Mouse (Mus musculus) embryonic facial prominence, embryonic 13.5 days (tissue): ENCODE results near the gene Tmcc3. TPM values are rescaled to one million over a fixed set of nuclear protein-coding genes. Genes with fewer than 3 reads are reported as not detected.
A peak's percentile ranks its signal among the peaks of the same experiment; 100 is the strongest.

ENCODE experiments used
- ATAC-seq: fragments of 200-750 bp; cut with Nextera tagmentation; 2 replicates; pipeline ENCODE4 v1.8.0; 2017; ENCODE audit warnings: low read depth; ENCODE audit not compliant: insufficient number of reproducible peaks, insufficient read depth, low FRiP score, low TSS enrichment
- H3K27ac ChIP-seq: fragments of 300-500 bp; sonication (generic); 2 replicates; pipeline ENCODE4 v1.5.1; 2015; ENCODE audit warnings: moderate library complexity, mild to moderate bottlenecking, inconsistent platforms
- H3K27me3 ChIP-seq: fragments of 300-500 bp; sonication (generic); 2 replicates; pipeline ENCODE4 v1.6.1; 2015; ENCODE audit warnings: mild to moderate bottlenecking, inconsistent platforms
- H3K36me3 ChIP-seq: fragments of 300-500 bp; sonication (generic); 2 replicates; pipeline ENCODE4 v1.6.1; 2015; ENCODE audit warnings: mild to moderate bottlenecking, inconsistent platforms
- H3K4me1 ChIP-seq: fragments of 300-500 bp; sonication (generic); 2 replicates; pipeline ENCODE4 v1.6.1; 2015; ENCODE audit warnings: inconsistent platforms
- H3K4me2 ChIP-seq: fragments of 300-500 bp; sonication (generic); 2 replicates; pipeline ENCODE4 v1.6.1; 2015; ENCODE audit warnings: moderate library complexity, mild to moderate bottlenecking, inconsistent platforms
- H3K4me3 ChIP-seq: fragments of 300-500 bp; sonication (generic); 2 replicates; pipeline ENCODE4 v1.5.1; 2015; ENCODE audit warnings: mild to moderate bottlenecking, inconsistent platforms
- H3K9ac ChIP-seq: fragments of 300-500 bp; sonication (generic); 2 replicates; pipeline ENCODE4 v1.6.1; 2015; ENCODE audit warnings: mild to moderate bottlenecking, inconsistent platforms
- H3K9me3 ChIP-seq: fragments of 300-500 bp; sonication (generic); 2 replicates; pipeline ENCODE4 v1.6.1; 2016; ENCODE audit warnings: inconsistent platforms
- whole genome bisulfite sequencing: fragments of 180-500 bp; shearing (Covaris S2); methylation state at CpG from one replicate; pipeline ENCODE4 v1.1.7; 2015; ENCODE audit warnings: mixed read lengths; 5-methylcytosine and 5-hydroxymethylcytosine counted together
- polyA plus RNA-seq: library from polyadenylated mRNA; unstranded; fragments of >200 nt; fragmentation: Nextera tagmentation; extraction: Ambion mirVana; gene quantifications from 2 replicates; pipeline ENCODE4 v1.2.1, GENCODE M21; 2015

Tmcc3 gene
- polyA plus RNA-seq, 1 experiment from 2014 or later = 5.9 TPM

DNA sequence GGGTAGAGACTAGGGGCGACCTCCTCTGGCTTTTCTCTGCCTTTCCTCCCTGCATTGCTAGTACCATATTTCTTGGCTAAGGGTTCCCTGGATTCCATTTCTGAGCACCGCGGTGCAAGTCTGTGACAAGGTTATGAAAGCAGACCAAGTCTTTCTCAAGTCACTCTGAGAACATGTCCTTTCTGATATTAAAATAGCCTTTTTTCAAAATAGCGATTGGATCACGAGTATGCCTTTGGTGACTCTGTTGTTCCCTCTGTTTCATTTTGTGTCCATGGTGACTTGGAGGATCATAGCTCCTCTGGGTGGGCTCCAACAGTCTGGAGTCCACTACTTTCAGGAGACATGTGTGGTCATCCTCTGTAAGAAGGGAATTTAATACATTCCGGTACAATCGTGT, 95.1 kb downstream of the Tmcc3 start:
- peaks cover 10% of the 10 kb centered on the region; the same call in 1 of the 2 replicates for H3K27me3 ChIP-seq
- peaks cover 6% of the 10 kb centered on the region; the same call in 1 of the 2 replicates for H3K4me1 ChIP-seq
- WGBS = 89% methylated on average over 7 of the region's 7 CpGs
- H3K9ac ChIP-seq = no peak overlapping the region
- no peaks in the 10 kb centered on the region for H3K9me3 ChIP-seq
- H3K36me3 ChIP-seq = no peaks in the 10 kb centered on the region
- H3K4me2 ChIP-seq = no peak overlapping the region
- no peak overlapping the region for H3K27ac ChIP-seq
- ATAC-seq = no peak
- H3K4me3 ChIP-seq = no peak overlapping the region

DNA sequence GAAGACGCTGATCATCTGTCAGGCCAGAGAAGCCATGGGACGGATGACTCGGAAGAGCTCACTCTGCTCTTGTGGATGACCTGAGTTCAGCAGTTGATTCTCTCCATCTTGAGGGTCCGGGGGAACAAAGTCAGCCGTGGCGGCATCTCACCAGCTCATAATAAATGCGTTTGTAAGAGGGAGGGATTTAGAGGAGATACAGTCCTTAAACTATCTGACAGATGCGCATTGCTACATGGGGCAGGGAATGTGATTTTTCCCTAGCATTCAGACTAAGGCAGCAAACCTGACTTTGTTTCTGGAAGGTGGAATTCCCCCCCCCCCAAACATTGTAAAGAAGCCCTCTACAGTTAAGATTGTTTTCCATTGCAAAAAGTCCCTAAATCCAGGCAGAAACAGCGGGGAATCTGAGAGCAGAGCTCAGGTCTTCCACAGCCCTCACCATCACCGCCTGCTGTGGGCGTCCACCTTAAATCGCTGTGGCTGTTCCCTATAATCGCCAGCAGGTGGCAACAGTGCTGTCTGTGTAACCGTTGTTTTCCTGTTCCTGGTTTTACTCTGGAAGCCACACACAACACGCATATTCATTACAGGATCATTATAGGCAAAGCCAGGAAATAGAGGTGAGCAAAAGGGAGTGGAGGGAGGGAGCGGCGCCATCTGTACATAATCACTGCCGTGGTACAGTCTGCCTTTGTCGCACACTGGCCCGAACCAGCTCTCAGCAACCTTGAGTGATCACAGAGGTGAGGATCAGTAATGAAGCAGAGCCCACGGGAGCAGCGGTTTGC, 96.8 kb downstream of the Tmcc3 start:
- Histone ChIP-seq H3K27ac (no peak overlapping the region), H3K9ac (0 out of 2 replicates have a peak overlapping the region, but pooled peaks have one; percentile 51), H3K4me1 (peaks cover 7% of the 10 kb centered on the region), H3K4me3 (peak overlapping the region; percentile 27), H3K4me2 (peak overlapping the region; percentile 55), H3K9me3 (no peaks in the 10 kb centered on the region), H3K36me3 (no peaks in the 10 kb centered on the region), H3K27me3 (peaks cover 10% of the 10 kb centered on the region; the same call in 1 of the 2 replicates)
- no peak for ATAC-seq
- WGBS = 25% methylated on average over 22 of the region's 22 CpGs

DNA sequence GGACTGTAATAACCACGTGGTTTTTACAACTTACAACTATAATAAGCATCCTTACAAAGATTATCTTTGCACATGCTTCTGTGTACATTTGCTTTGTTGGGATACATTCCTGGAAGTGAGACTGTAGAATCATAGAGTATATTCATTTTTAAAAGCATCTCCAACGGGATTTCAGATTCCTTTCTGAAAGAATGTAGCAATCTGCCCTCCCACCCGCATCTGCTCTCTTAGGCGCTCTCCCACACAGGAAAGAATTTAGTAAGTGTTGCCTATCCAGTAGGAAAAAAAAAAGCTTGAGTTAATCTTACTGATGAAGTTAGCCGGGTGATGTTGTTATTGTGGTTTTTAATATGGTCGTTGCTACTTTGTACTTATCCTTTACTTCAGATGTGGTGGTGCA, 97.9 kb downstream of the Tmcc3 start:
- no peak overlapping the region for H3K9ac ChIP-seq
- H3K27ac ChIP-seq = no peak overlapping the region
- H3K4me1 ChIP-seq = peaks cover 14% of the 10 kb centered on the region
- 58% methylated on average over 6 of the region's 6 CpGs for WGBS
- no peak overlapping the region for H3K4me3 ChIP-seq
- no peak for ATAC-seq
- H3K36me3 ChIP-seq = no peaks in the 10 kb centered on the region
- H3K4me2 ChIP-seq = no peak overlapping the region
- H3K27me3 ChIP-seq = peaks cover 10% of the 10 kb centered on the region; the same call in 1 of the 2 replicates
- H3K9me3 ChIP-seq = no peaks in the 10 kb centered on the region

DNA sequence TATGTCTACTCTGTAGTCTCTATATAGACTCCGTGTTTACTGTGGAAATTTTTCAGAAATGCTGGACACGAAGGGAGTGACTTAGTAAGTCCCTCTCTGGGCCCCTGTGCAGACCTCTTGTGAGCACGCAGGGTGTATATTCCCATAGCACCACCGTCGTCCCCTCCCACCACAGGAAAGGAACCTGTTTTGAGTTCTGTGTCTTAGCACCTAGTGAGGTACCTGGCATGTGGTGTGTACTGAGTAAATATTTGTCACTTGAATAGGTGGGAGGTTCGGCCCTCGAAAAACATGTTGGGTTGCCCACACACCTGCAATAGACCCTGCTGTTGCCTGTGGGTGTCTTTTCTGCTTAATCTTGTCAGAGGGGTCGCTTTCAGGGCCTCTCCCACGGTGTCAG, 99.8 kb downstream of the Tmcc3 start:
- Histone ChIP-seq H3K36me3 (no peaks in the 10 kb centered on the region), H3K9me3 (no peaks in the 10 kb centered on the region), H3K27ac (no peak overlapping the region), H3K27me3 (peaks cover 10% of the 10 kb centered on the region; the same call in 1 of the 2 replicates), H3K4me1 (peaks cover 23% of the 10 kb centered on the region), H3K9ac (no peak overlapping the region), H3K4me2 (no peak overlapping the region), H3K4me3 (no peak overlapping the region)
- WGBS = 86% methylated on average over 9 of the region's 9 CpGs
- no peak for ATAC-seq

DNA sequence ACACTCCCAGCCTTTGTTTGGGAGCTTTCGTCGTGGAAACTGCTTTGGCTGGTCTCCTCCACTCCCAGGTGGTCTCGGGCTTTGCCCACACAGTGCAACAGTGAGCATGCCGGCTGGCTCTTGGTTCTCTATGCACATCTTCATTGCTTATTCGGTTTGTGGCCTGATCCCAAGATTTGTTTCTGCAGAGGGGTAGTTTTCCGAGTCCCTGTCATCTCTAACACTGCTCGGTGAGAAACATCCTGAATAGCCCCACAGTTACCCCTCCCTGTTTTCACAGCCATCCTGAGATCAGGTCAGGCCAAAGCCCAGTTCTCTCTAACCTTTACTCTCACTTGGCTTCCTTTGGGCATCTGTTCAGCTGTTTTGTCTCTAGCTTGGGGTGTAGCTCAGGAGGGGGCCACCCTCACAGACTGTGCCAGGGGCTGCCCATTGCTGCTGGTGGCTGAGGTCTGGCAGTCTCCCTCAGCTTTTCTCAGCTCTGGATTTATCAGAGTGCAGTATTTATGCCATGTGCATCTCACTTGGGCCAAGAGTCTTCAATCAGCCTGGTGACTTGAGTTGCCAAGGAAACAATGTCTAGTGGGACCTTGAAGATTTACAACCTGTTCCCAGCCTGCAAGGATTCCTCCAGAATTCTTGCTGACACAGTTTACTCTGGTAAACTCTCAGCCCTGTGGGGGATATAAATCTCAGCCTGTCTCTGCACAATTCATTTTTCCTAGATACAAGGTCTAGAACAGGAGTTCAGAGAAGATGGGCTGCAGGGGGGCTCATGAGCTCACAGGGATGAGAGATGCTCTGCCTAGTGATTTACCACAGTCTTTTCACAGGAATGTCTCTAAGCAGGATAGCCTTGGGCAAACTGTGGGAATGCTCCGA, 102.3 kb downstream of the Tmcc3 start:
- peaks cover 25% of the 10 kb centered on the region for H3K4me1 ChIP-seq
- 47% methylated on average over 8 of the region's 8 CpGs for WGBS
- ATAC-seq = no peak
- no peak overlapping the region for H3K4me3 ChIP-seq
- no peak overlapping the region for H3K9ac ChIP-seq
- no peaks in the 10 kb centered on the region for H3K27me3 ChIP-seq
- no peaks in the 10 kb centered on the region for H3K9me3 ChIP-seq
- no peaks in the 10 kb centered on the region for H3K36me3 ChIP-seq
- no peak overlapping the region for H3K27ac ChIP-seq
- no peak overlapping the region for H3K4me2 ChIP-seq

DNA sequence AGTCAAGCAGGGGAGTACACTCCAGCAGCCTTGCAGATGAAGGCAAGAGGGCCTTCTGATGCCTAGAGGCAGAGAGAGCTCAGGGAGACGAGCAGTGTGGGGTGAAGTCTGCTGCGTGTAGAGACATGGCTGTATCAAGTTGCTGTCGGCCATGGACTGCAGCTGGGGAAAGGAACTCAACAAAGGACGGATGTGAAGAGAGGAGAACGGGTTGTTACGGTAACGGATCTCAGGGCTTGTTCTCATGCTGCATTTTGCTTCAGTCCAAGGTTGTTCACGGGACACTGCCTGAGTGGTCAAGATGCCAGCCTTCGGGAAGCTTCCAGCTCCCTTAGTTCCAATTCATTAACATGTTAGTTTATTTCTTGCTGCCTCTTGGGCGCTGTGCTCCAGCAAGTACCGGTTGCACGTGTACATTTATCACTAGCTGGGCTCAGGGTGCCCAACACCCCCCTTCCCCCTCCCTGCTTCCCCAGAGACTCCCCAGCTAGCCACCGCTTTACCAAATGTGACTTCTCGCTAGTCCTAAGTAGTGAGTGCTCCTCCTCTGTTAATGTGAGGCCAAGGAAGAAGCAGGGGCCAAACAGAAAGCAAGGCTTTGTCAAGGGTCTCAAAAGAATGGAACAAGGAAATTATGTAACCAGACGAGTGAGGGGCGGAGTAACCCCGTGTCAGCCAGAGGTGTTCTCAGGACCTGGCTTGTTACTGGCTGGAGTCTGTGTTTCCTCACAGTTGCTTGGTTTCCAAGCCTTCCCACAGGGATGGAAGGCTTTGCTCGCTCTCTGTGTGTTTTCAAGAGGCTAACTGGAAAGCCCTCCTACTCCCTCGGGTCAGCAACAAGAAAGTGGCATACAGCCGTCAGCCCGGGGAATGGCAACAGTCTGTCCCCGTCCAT, 104.4 kb downstream of the Tmcc3 start:
- H3K27me3 ChIP-seq = no peaks in the 10 kb centered on the region
- peak overlapping the region; percentile 50 for H3K4me2 ChIP-seq
- WGBS = 29% methylated on average over 22 of the region's 22 CpGs
- peak overlapping the region; percentile 10; the same call in 1 of the 2 replicates for H3K4me3 ChIP-seq
- H3K4me1 ChIP-seq = peaks cover 23% of the 10 kb centered on the region
- no peaks in the 10 kb centered on the region for H3K36me3 ChIP-seq
- H3K27ac ChIP-seq = peak overlapping the region; percentile 44
- H3K9me3 ChIP-seq = no peaks in the 10 kb centered on the region
- no peak overlapping the region for H3K9ac ChIP-seq
- ATAC-seq = no peak

DNA sequence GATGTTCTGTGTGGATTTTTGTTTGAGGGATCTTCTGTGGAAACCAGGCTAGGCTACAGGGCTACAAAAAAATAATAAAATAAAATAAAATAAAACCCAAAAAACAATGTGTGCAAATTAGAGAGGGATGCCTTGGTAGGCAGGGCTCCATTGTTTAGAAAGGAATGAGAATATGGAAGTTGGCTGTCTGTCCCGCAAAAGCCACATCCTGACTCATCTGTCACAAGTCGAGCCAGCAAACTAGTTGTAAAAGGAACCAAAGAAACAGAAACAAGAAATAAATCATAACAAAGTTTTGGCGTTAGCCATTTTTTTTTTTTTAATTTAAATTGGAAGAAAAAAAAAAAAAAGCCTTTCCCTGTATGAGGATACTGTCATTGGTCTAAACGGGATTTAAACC, 105.9 kb downstream of the Tmcc3 start:
- whole genome bisulfite sequencing = 74% methylated on average over 4 of the region's 4 CpGs
- no peak overlapping the region; the same call in 1 of the 2 replicates for H3K27ac ChIP-seq

DNA sequence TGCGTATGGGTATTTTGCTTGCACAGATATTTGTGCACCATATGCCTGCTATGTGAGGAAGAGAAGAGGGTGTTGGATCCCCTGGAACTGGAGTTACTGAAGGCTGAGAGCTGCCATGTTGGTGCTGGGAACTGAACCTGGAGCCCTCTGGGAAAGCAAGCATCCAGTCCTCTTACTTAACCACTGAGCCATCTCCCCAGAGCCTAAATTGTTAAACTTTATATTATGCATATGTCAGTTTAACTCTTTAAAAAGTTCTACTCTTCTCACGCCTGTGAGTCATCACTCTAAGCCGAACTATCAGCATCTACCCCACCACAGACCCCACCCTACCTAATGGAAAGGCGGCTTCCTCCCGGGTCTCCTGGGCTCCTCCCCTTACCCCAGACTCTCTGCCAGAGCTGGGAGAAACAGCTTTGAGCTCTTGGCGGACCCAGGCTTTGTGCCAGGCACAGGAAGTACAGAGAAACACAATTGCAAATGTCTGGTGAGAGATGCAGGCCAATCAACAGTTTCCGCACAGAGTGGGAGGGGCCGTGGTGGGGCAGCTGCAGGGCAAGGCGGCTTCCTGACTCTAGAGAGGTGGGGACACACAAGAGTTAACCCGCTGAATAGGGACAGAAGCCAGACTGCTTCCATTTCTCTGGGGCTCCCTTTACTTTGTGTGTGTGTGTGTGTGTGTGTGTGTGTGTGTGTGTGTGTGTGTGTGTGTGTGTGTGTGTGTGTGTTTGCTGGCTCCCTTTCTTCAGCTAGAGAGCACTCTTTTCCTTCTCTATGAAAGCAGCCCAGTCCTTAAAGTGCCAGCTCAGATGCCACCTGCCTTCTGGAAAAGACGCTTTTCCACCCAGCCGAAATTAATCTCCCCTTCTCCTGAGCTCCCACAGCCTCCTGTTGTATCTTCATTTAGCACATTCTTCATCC, 114.5 kb downstream of the Tmcc3 start:
- H3K4me3 ChIP-seq = no peak overlapping the region
- ATAC-seq = peak; percentile 84; the same call in 1 of the 2 replicates
- no peak overlapping the region for H3K9ac ChIP-seq
- no peaks in the 10 kb centered on the region for H3K36me3 ChIP-seq
- H3K27me3 ChIP-seq = no peaks in the 10 kb centered on the region
- no peaks in the 10 kb centered on the region for H3K9me3 ChIP-seq
- 46% methylated on average over 12 of the region's 12 CpGs for WGBS
- H3K27ac ChIP-seq = no peak overlapping the region
- peaks cover 3% of the 10 kb centered on the region; the same call in 1 of the 2 replicates for H3K4me1 ChIP-seq
- peak overlapping the region; percentile 14; the same call in 1 of the 2 replicates for H3K4me2 ChIP-seq

More for the DNA sequence above, 105.9 kb downstream of the Tmcc3 start:
- no peaks in the 10 kb centered on the region for H3K27me3 ChIP-seq
- H3K36me3 ChIP-seq = no peaks in the 10 kb centered on the region
- H3K9me3 ChIP-seq = no peaks in the 10 kb centered on the region
- H3K4me2 ChIP-seq = no peak overlapping the region
- ATAC-seq = no peak
- no peak overlapping the region for H3K4me3 ChIP-seq
- H3K4me1 ChIP-seq = peaks cover 23% of the 10 kb centered on the region
- H3K9ac ChIP-seq = no peak overlapping the region

DNA sequence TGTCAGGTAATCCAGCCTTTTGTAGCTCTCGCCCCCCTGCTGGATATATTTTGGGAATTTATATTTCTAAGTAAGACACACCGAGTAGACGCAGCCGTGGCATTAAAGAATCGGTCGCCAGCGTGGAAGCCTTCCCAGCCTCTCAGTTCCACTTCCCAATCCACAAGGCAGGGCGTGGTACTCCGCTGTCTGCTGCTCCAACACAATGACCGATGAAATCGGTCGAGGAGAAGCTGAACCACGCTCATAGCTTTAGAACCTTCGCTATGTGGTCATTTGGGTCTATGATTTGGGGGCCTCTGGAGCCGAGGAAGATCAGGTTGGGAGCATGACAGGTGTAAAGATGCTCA, 115.1 kb downstream of the Tmcc3 start:
- no peak overlapping the region for H3K4me3 ChIP-seq
- no peaks in the 10 kb centered on the region for H3K27me3 ChIP-seq
- no peaks in the 10 kb centered on the region for H3K9me3 ChIP-seq
- peaks cover 3% of the 10 kb centered on the region; the same call in 1 of the 2 replicates for H3K4me1 ChIP-seq
- H3K4me2 ChIP-seq = no peak overlapping the region
- H3K27ac ChIP-seq = no peak overlapping the region
- H3K9ac ChIP-seq = no peak overlapping the region
- 89% methylated on average over 15 of the region's 15 CpGs for WGBS
- ATAC-seq = no peak
- no peaks in the 10 kb centered on the region for H3K36me3 ChIP-seq

DNA sequence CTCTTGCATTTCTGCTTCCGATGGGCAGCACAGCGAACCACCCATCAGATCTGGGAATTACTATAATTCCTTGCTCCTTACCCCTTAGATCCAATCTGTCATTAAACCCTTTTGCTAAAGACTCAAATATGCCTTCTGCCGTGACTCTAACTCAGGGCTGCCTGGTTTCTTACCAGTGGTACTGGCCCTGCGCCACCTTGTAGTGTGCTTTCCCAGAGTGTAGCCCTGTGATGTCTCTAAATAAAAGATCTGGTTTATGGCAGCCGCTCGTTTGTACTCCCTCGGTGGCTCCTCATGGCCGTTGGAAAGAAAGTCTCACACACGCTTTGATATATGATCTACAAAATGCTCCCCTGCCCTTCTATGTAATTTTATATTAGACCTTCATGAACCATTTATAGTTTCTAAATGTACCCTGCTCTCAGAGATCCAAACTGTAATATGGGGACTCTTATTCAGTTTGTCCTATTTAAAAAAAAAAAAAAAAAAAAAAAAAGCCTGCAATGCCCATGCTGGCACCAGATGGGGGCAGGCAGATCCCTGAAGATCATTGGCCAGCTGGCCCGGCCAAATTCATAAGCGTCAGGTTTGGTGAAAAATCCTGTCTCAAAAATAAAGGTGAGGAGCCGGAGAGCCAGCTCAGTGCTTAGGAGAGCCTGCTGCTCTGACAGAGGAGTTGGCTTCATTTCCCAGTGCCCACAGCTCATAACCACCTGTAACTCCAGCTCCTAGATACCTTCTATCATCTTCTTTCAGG, 116.6 kb downstream of the Tmcc3 start:
- WGBS = 47% methylated on average over 12 of the region's 12 CpGs
- no peaks in the 10 kb centered on the region for H3K9me3 ChIP-seq

More for the DNA sequence above, 116.6 kb downstream of the Tmcc3 start:
- H3K36me3 ChIP-seq = no peaks in the 10 kb centered on the region
- H3K4me2 ChIP-seq = no peak overlapping the region
- H3K27ac ChIP-seq = no peak overlapping the region
- H3K9ac ChIP-seq = no peak overlapping the region
- H3K4me1 ChIP-seq = peaks cover 3% of the 10 kb centered on the region; the same call in 1 of the 2 replicates
- no peaks in the 10 kb centered on the region for H3K27me3 ChIP-seq
- no peak for ATAC-seq
- no peak overlapping the region for H3K4me3 ChIP-seq
